Mouse (Mus musculus): ENCODE results near the gene Luc7l2. TPM values are rescaled to one million over a fixed set of nuclear protein-coding genes. Genes with fewer than 3 reads are reported as not detected.
A peak's percentile ranks its signal among the peaks of the same experiment; 100 is the strongest.
"Not testable (repeated sequence)": the region's sequence is repeated elsewhere in the genome, so short reads cannot be mapped to it uniquely, and the experiment has no call there.

The Luc7l2 gene
- polyA plus RNA-seq, 1 experiment from 2014 or later, result 34.4 TPM

DNA sequence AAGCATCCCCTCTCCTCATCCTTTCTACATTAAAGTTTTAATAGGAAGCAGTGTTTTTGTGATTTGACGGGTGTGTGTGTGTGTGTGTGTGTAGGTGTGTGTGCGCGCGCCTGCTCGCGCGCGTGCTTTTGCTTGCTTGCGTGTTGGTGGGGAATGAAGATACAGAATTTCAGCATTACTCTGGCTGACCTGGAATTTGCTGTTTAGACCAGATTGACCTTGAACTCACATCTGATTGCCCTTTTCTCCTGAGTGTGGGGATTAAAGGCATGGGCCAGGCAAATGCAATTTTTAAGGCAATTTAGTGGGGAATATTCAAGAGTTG, 15.8 kb upstream of the Luc7l2 start:
- WGBS, result 3% methylated on average over 9 of the region's 9 CpGs
- Histone ChIP-seq H3K4me3 (peak overlapping the region; percentile 88), H3K36me3 (peaks cover 14% of the 10 kb centered on the region), H3K9ac (peak overlapping the region; percentile 96), H3K9me3 (replicated peaks) (no peaks in the 10 kb centered on the region), H3K27me3 (replicated peaks) (no peaks in the 10 kb centered on the region), H3K27ac (ENCODE audit: poor library complexity, severe bottlenecking) (peak overlapping the region; percentile 98), H3K4me1 (replicated peaks) (peaks cover 9% of the 10 kb centered on the region), H3K4me2 (peak overlapping the region; percentile 83)
- no peak for ATAC-seq (ENCODE audit: insufficient number of reproducible peaks, low FRiP score)

DNA sequence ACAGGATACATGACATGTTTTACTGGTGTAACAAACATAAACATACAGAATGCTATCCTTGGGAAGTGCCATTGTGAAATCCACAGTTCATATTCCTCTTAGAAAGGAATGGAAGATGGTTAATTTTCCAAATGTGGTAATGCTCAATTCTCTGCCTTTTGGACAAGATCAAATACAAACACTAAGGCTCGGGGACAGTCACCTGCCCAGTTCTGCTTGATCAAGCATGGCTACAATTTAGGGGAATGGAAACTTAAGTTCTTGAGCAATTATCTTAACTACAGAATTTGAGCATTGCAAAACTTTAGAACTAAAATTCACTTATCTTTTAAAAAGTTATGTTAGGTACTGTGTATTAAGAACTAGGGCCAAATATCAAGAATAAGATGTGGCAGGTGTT, 15.3 kb upstream of the Luc7l2 start:
- no peak for ATAC-seq (ENCODE audit: insufficient number of reproducible peaks, low FRiP score)
- Histone ChIP-seq H3K9ac (no peak overlapping the region), H3K4me1 (replicated peaks) (peaks cover 9% of the 10 kb centered on the region), H3K4me2 (peak overlapping the region; percentile 83), H3K27me3 (replicated peaks) (no peaks in the 10 kb centered on the region), H3K27ac (ENCODE audit: poor library complexity, severe bottlenecking) (no peak overlapping the region), H3K36me3 (peaks cover 17% of the 10 kb centered on the region), H3K9me3 (replicated peaks) (no peaks in the 10 kb centered on the region), H3K4me3 (peak overlapping the region; percentile 88)
- 94% methylated on average over 1 of the region's 1 CpGs for WGBS

DNA sequence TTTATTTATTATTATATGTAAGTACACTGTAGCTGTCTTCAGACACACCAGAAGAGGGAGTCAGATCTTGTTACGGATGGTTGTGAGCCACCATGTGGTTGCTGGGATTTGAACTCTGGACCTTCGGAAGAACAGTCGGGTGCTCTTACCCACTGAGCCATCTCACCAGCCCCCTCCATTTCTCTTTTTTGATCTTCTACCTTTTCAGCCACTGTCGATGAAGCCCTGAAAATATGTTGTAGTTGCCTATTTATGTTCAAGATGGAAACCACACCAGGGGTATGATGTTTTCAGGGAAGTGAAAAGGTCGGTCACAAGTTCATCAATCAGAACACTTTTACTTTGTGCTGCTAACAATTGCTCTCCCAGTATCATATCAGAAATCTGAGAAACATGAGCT, 7.0 kb upstream of the Luc7l2 start:
- 92% methylated on average over 5 of the region's 5 CpGs for WGBS
- H3K36me3 ChIP-seq, result peaks cover 15% of the 10 kb centered on the region
- not testable (repeated sequence) for H3K4me3 ChIP-seq; H3K9me3 ChIP-seq (replicated peaks); H3K4me2 ChIP-seq; H3K27me3 ChIP-seq (replicated peaks); H3K27ac ChIP-seq (ENCODE audit: poor library complexity, severe bottlenecking); H3K4me1 ChIP-seq (replicated peaks); H3K9ac ChIP-seq; ATAC-seq (ENCODE audit: insufficient number of reproducible peaks, low FRiP score)

DNA sequence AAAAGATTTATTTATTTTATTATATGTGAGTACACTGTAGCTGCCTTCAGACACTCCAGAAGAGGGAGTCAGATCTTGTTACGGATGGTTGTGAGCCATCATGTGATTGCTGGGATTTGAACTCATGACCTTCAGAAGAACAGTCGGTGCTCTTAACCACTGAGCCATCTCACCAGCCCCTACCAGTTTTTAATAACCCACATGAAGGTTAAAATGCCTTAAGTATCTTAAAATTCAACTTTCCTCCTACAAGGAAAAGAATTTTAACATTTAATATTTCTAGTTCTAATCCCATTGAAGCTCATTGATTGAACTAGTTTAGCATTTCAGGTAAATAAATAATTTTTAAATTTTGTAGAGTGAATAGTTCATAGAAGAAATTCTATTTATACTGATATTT, 4.1 kb upstream of the Luc7l2 start:
- H3K36me3 ChIP-seq; H3K4me3 ChIP-seq; H3K27me3 ChIP-seq (replicated peaks); H3K9me3 ChIP-seq (replicated peaks); ATAC-seq (ENCODE audit: insufficient number of reproducible peaks, low FRiP score); H3K4me2 ChIP-seq; H3K27ac ChIP-seq (ENCODE audit: poor library complexity, severe bottlenecking); H3K9ac ChIP-seq: not testable (repeated sequence)
- 87% methylated on average over 2 of the region's 2 CpGs for WGBS
- peaks cover 14% of the 10 kb centered on the region for H3K4me1 ChIP-seq (replicated peaks)

DNA sequence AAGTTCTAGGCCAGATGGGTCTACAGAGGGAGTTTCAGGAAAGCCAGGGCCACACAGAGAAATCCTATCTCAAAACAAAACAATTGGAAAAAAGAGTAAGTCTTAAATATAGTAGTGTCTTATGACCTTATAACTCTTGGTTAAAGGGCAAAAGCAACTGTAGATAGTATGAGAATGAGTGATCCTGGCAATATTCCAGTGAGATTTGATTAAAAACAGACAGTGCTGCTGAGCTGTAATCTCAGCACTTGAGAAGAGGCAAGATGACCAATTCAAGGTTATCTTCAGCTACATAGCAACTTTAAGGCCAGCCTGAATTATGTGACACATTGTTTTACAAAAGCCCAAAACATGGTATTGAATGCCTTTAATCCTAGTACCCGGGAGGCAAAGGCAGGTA, 3.4 kb upstream of the Luc7l2 start:
- no peak overlapping the region; the same call in 1 of the 2 replicates for H3K4me2 ChIP-seq
- ATAC-seq (ENCODE audit: insufficient number of reproducible peaks, low FRiP score), result no peak
- no peaks in the 10 kb centered on the region for H3K36me3 ChIP-seq
- no peaks in the 10 kb centered on the region for H3K9me3 ChIP-seq (replicated peaks)
- H3K4me1 ChIP-seq (replicated peaks), result peaks cover 14% of the 10 kb centered on the region
- WGBS, result 46% methylated on average over 1 of the region's 1 CpGs
- H3K27me3 ChIP-seq (replicated peaks), result no peaks in the 10 kb centered on the region
- no peak overlapping the region for H3K9ac ChIP-seq
- H3K27ac ChIP-seq (ENCODE audit: poor library complexity, severe bottlenecking), result peak overlapping the region; percentile 74
- H3K4me3 ChIP-seq, result no peak overlapping the region

DNA sequence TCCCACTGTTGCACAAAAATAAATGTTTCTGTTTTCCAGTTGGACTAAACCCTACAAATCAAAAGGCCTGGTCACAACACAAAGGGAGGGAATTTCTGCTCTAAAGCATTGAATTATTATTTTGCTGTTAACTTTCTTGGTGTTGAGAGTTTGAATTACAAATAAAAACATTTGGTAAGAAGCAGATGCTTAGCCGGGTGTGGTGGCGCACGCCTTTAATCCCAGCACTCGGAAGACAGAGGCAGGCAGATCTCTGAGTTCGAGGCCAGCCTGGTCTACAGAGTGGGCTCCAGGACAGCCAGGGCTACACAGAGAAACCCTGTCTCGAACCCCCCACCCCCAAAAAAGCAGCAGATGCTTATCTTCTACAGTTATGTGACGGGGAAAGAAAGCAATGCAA, 2.5 kb upstream of the Luc7l2 start:
- not testable (repeated sequence) for H3K9me3 ChIP-seq (replicated peaks); H3K27ac ChIP-seq (ENCODE audit: poor library complexity, severe bottlenecking); H3K4me2 ChIP-seq; H3K9ac ChIP-seq; ATAC-seq (ENCODE audit: insufficient number of reproducible peaks, low FRiP score); H3K4me3 ChIP-seq; H3K27me3 ChIP-seq (replicated peaks); H3K36me3 ChIP-seq
- H3K4me1 ChIP-seq (replicated peaks), result peaks cover 14% of the 10 kb centered on the region
- WGBS, result 93% methylated on average over 7 of the region's 7 CpGs

DNA sequence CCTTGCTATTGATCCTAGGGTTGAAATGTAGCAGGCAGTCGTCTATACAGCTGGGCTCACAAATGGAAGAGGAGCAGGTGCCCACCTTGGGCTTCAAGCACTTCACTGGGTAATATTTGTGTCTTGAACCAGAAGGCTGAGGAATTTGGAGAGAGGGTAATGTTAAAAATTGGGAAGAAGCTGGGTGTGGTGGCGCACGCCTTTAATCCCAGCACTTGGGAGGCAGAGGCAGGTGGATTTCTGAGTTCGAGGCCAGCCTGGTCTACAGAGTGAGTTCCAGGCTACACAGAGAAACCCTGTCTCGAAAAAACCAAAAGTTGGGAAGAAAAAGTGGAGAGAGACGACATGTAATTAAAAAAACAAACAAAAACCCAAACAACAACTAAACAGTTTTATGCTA, 1.3 kb upstream of the Luc7l2 start:
- peak overlapping the region; percentile 100 for H3K27ac ChIP-seq (ENCODE audit: poor library complexity, severe bottlenecking)
- peak overlapping the region; percentile 62 for H3K9ac ChIP-seq
- H3K4me2 ChIP-seq, result peak overlapping the region; percentile 54
- H3K27me3 ChIP-seq (replicated peaks); H3K36me3 ChIP-seq; ATAC-seq (ENCODE audit: insufficient number of reproducible peaks, low FRiP score); H3K9me3 ChIP-seq (replicated peaks): not testable (repeated sequence)
- 81% methylated on average over 6 of the region's 6 CpGs for WGBS
- H3K4me3 ChIP-seq, result peak overlapping the region; percentile 76; the same call in 1 of the 2 replicates
- H3K4me1 ChIP-seq (replicated peaks), result peaks cover 22% of the 10 kb centered on the region

DNA sequence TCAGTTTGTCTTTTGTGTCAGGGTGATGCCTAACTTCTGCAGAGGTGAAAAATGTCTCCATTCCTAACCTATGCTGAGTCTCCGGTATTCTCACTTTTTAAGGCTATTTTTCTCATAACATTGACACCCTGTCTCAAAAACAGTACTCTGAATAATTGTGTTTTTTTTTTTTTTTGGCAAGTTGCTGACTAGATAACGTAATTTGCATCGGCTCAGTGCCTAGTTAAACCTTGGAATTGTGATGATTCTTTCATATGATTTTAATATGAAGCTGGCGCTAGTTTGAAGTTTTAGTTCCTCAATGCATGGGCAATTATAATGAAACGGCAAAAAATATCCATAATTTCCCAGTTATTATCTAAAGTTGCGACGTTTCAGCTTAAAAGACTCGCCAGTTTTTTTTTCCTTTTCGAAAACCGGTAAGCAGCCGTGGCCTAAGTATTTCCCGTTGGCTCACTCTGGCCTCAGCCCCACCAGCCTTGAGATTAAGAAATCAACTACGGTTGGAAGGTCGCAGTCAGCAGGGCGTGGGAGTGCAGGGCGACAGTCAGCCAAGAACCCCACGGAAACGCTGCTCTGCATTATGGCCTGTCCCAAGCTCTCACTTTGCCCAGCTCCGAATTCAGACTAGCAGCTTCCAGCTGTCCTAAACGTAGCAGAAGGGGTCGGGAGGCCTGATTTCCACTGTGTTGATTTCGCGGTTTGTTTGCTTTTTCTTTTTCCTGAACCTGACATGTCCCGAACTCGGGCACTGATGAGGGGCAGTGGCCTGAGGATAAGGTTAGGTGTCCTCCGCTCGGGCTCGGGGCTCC, 678 bp upstream of the Luc7l2 start:
- no peaks in the 10 kb centered on the region for H3K27me3 ChIP-seq (replicated peaks)
- 0 out of 2 replicates have a peak, but pooled peaks cover 4% of the 10 kb centered on the region for H3K36me3 ChIP-seq
- peak overlapping the region; percentile 100 for H3K27ac ChIP-seq (ENCODE audit: poor library complexity, severe bottlenecking)
- peak overlapping the region; percentile 74 for H3K4me2 ChIP-seq
- peak overlapping the region; percentile 76 for H3K4me3 ChIP-seq
- 7% methylated on average over 28 of the region's 28 CpGs for WGBS
- H3K9me3 ChIP-seq (replicated peaks), result no peaks in the 10 kb centered on the region
- ATAC-seq (ENCODE audit: insufficient number of reproducible peaks, low FRiP score), result peak; percentile 52
- peaks cover 22% of the 10 kb centered on the region for H3K4me1 ChIP-seq (replicated peaks)
- H3K9ac ChIP-seq, result peak overlapping the region; percentile 90

DNA sequence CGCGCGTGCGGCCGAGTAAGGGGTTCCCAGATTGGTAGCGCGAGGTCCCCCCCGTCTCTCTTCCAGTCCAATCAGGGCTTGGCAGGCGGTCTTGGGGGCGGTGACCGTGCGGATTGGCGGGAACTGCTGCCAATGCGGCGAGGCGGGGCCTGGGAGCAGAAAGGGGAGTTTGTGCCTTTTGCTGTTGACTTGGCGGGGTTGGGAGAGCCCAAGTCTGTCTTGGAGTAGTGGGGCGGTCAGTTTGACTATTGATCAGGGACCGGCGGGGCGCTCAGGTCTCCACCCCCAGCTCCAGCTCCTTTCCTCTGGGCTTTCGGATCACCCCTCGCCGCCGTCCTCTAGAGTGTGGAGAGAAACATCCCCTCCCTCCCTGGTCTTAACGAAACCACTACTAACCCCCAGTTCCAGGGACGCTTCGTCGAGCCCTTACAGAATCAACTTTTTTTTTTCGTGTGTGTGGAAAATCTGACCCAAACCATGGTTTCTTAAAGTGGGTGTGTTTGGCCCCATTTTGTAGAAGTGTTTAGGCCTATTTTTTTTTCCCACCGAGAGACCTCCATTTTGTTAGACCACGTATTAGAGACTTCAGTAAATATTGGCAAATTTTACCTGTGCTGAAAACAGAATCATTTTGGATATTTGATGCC, 978 bp downstream of the Luc7l2 start:
- Histone ChIP-seq H3K4me2 (peak overlapping the region; percentile 59), H3K4me1 (replicated peaks) (peaks cover 28% of the 10 kb centered on the region), H3K27ac (ENCODE audit: poor library complexity, severe bottlenecking) (peak overlapping the region; percentile 99), H3K36me3 (0 out of 2 replicates have a peak, but pooled peaks cover 4% of the 10 kb centered on the region), H3K27me3 (replicated peaks) (no peaks in the 10 kb centered on the region), H3K9ac (peak overlapping the region; percentile 92), H3K4me3 (peak overlapping the region; percentile 76), H3K9me3 (replicated peaks) (no peaks in the 10 kb centered on the region)
- peak; percentile 92 for ATAC-seq (ENCODE audit: insufficient number of reproducible peaks, low FRiP score)
- under 1% methylated on average over 32 of the region's 32 CpGs for WGBS

DNA sequence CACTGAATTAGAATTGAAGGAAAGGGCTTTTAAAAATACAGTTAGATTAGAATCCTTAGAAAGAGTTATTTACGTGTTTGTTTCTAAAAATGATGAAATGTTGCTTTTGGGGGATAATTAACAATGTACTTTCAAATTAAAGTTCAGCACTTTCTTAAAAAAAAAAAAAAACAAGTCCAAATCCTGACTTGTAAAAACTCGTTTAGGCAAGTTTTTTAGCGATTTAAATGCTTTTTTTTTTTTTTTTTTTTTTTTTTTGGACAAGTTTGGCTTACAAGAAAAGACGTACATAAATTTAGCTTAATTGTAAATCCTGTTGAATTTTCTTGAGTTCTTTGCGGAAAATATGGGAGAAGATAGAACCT, 1.5 kb downstream of the Luc7l2 start:
- WGBS, result 18% methylated on average over 5 of the region's 5 CpGs
- no peak for ATAC-seq (ENCODE audit: insufficient number of reproducible peaks, low FRiP score)
- H3K9ac ChIP-seq, result no peak overlapping the region

DNA sequence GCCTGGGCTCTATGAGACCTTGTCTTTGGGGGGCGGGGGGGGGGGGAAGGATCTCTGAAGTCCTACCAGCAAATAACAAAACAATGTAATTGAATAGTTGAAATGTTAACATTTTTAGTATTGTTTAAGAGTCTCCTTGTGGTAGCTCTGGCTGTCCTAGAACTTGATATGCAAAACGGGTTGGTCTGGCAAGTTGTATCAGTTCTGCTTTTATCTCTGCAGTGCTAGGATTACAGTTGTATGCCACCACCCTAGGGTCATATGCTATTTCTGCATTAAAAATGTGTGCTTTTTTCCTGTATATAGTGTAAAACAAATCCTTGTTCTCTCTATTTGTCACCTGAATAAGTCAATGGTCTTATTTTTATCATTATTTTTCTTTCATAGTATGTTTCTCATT, 25.0 kb downstream of the Luc7l2 start:
- WGBS, result 72% methylated on average over 2 of the region's 2 CpGs
- H3K9ac ChIP-seq, result no peak overlapping the region
- no peaks in the 10 kb centered on the region for H3K27me3 ChIP-seq (replicated peaks)
- no peak overlapping the region for H3K4me3 ChIP-seq
- H3K9me3 ChIP-seq (replicated peaks), result no peaks in the 10 kb centered on the region
- H3K4me2 ChIP-seq, result no peak overlapping the region
- no peak for ATAC-seq (ENCODE audit: insufficient number of reproducible peaks, low FRiP score)
- H3K27ac ChIP-seq (ENCODE audit: poor library complexity, severe bottlenecking), result no peak overlapping the region
- peaks cover 46% of the 10 kb centered on the region for H3K36me3 ChIP-seq
- H3K4me1 ChIP-seq (replicated peaks), result no peaks in the 10 kb centered on the region

More for the DNA sequence above, 1.5 kb downstream of the Luc7l2 start:
- H3K27me3 ChIP-seq (replicated peaks), result no peaks in the 10 kb centered on the region
- no peaks in the 10 kb centered on the region for H3K9me3 ChIP-seq (replicated peaks)
- no peak overlapping the region; the same call in 1 of the 2 replicates for H3K4me2 ChIP-seq
- H3K4me3 ChIP-seq, result peak overlapping the region; percentile 76
- H3K36me3 ChIP-seq, result peaks cover 6% of the 10 kb centered on the region; the same call in 1 of the 2 replicates
- peaks cover 27% of the 10 kb centered on the region for H3K4me1 ChIP-seq (replicated peaks)
- no peak overlapping the region for H3K27ac ChIP-seq (ENCODE audit: poor library complexity, severe bottlenecking)

Data from heart, embryonic 12.5 days (tissue).